Mouse (Mus musculus): ENCODE measurements around the gene Bcl2l11. TPM values are rescaled to one million over a fixed set of nuclear protein-coding genes. Genes with fewer than 3 reads are reported as not detected.
A peak's percentile ranks its signal among the peaks of the same experiment; 100 is the strongest.

Bcl2l11 gene
- polyA plus RNA-seq, 2 experiments from 2014 or later = 15.4 to 23.8 TPM

DNA sequence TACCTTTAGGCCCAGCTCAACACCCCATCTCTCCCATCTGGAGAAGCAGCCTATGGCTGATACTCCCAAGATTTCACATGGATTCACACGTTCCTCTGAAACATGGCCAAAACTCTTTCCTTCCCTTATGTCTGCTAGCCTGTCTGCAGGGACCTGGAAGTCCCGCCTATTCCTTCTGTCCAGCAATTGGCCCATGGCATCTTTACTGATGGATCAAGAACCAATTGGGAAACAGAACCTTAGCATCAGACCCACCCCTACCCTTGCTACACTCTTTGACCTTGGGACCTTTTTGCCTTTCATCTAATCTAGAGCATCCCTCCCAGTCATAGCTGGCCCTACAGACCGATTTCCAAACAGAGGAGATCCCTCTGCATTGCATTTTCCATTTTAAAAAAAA lies 11.2 kb upstream of the Bcl2l11 start:
- ATAC-seq = no peak

DNA sequence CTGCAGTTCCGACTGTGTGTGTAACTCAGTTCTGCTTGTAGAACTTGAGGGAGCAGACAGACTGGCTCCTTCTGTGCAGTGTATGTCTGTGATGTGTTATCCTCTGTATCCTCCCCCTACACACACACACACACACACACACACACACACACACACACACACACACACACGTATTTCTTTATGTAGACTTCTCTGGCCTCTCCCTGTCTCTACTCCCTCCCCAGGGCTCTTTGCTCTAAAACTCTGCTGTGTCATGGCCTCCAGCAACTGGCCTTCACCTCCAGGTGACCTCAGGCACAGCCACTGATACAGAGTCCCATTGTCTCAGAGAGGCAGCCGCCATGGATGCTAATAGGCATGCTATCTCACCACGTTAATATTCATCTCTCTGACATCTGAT lies 10.3 kb upstream of the Bcl2l11 start:
- no peak for ATAC-seq

GRCm38 (mm10) chr2:128117605-128118004 lies 8.2 kb upstream of the Bcl2l11 start:
- ATAC-seq = peak; percentile 65

- no peak for ATAC-seq
Observed at GRCm38 (mm10) chr2:128118971-128119370, 6.9 kb upstream of the Bcl2l11 start.

DNA sequence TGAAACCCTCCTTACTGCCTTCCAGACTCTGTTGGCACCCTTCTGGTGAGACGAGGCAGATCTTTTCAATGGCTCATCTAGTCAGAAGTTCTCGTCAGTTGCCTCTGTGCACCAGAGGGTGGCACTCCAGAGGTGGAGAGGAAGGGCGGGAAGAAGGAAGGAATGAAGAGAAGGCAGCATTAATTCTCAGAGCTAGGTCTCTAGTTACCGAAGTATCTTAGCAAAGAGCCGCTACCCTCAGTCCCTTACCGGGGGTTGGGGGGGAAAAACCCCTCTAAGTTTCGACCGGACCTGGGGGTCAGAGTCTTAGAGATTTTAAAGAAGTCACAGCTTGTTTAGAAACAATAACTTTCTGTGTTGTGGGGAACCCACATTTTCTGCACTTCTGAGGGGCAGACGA lies 3.3 kb upstream of the Bcl2l11 start:
- peak; percentile 20 for ATAC-seq

DNA sequence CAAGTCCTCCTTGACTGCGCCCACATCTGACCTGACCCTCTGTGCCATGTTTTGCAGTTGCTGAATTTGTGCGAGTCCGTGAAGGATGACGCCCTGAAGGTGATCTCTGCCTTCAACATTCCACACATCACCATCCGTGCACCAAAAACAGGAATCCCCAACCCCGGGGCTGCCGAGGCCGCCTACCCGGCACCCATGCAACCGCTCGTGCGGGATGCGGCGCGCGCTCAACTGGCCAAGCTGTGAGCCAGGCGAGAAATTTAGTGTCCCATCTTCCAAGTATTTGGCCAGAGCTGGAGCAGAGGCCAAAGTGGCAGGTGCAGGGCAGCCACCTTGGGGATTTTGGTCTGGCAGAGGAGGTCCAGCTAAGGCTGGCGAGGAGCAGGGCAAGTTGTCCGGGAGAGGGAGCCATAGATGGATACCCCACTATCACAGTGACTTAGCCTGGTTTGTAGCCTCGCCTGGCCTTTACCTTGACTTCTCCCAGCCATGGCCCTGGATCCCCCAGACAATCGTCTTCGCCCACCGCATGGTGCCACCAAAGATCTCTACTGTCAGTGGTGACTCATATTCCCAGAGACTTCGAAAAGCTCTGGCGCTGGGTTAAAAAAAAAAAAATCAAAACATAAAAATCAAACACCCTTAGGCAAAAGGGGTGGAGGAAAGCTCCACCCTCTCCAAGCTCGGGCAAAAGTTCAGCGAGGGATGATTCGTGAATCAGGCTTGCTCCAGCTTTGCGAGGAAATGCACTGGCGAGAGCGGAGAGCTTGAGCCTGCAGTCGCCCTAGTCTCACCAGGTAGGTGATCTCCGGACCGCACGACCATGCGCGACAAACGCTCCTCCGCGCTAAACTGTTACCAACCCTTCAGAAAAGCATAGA lies 2.7 kb upstream of the Bcl2l11 start:
- ATAC-seq = no peak

- ATAC-seq = no peak
Observed at GRCm38 (mm10) chr2:128123921-128124683, 1.7 kb upstream of the Bcl2l11 start.

GRCm38 (mm10) chr2:128124693-128125092 lies 1.1 kb upstream of the Bcl2l11 start:
- ATAC-seq = no peak

- ATAC-seq = no peak
Observed at GRCm38 (mm10) chr2:128126591-128127051, 783 bp downstream of the Bcl2l11 start.

- ATAC-seq = peak; percentile 71
Observed at GRCm38 (mm10) chr2:128127121-128127671, 1.4 kb downstream of the Bcl2l11 start.

DNA sequence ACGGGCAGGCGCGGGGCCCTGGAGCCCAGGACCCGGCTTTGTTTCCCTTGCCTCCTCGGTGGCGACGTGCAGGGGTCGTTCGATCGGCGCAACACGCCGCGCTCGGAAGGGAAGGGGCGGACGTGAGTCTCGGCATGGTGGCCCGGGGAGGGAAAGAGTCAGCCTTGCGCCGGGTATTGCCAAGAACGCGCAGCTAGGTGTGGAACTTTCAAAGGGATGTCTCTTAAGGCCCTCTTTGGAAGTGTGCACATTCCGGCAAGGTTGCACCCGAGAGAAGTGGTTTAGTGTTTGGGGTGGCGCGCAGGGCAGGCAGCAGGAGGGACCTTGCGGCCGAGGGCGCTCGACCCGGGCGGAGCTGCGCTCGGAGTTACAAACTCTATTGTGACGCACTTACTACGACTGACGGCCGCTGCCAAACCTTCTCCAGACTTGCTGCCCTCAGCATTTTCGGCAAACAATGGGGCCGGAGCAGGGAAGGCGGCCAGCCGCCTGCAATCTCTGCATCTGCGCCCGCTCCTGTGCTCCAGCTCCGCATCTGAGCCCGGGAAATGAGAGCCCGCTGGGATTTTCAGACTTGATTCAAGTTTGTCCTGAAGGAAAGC lies 2.0 kb downstream of the Bcl2l11 start:
- no peak for ATAC-seq

- ATAC-seq = no peak
Observed at GRCm38 (mm10) chr2:128128532-128128931, 2.7 kb downstream of the Bcl2l11 start.

DNA sequence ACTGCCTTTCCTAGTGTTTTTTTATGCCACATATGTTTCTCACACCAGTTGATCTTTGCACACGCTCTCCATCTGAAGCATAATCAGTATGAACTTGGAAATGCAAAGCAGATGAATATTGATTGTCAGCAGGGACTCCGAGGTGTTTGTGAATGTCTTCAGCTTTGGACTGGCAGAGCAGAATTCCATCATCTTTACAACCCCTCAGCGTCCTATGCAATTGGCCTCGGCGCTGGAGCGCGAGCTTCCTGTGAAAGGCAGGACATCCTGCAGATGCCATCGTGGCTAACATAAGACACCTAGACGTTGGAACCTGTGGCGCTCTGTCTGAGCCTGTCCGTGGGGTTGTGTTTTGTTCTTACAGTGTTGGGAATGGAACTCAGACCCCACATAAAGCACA lies 5.7 kb downstream of the Bcl2l11 start:
- ATAC-seq = no peak

DNA sequence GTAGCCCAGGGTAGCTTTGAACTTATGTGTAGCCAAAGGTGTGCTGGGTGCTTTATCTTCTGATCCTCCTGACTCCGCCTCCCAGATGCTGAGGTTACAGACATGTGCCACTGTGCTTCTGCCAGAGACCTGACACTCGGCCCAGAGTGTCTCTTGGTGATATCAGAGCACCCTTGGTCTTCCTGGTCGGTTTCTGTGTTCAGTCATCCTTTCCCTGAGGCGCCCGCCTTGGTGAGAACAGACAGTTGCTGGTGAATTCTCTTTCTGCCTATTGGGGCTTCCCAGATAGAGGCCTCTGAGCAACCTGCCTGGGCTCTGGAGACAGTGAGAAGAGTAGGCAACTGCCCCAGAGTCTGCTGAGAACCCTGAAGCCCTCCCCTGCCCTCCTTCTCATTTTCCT lies 6.8 kb downstream of the Bcl2l11 start:
- no peak for ATAC-seq

DNA sequence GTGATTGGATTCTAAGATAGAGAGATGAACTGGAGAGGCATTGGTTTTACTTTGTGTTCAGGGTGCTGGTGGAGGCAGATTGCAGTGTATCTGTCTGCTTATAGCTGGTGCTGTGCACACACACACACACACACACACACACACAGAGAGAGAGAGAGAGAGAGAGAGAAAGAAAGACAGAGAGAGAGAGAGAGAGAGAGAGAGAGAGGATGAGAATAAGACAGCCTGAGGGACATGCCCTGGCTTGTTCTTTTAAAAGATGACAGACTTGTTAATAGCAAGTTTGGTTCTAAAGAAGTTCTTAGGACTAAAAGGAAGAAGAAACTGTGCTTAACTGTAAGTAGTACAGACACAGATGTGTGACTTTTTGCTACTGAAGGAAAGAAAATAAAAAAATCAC lies 8.0 kb downstream of the Bcl2l11 start:
- ATAC-seq = no peak

DNA sequence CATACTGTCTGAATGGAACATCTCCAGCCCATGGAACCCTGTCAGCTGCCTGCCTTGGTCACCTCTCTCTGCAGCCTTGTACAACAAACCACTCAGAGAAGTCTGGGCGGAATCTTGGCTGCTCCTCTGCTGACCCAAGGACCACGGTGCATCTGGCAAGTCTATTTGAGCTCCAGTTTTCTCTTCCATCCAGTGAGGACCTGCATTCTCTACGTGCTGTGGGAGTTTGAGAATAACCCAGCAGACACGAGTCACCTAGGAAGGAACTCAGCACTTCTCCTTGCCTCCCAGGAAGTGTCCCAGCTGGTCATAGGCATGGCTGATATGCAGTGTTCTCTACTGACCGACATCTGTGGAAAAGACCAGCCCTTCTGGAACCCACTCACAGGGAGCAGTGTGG lies 8.6 kb downstream of the Bcl2l11 start:
- no peak for ATAC-seq

DNA sequence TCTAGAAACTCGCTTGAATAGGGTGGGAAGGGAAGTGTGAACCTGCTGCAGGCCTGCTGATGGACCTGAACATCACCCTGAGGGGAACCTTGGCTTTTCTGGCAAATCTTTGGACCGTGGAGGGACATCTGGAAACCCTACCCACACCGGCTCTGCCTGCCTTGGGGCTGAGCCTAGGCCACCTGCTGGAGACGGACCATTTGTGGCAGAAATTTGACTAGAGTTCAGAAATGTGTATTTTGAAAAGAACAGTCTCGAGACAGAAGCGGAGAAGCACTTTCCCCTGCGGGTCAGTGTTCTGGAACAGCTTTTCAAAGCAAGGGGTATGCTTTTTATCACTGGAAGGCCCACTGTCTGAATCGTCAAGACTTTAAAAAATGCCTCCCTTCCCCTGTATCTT lies 9.1 kb downstream of the Bcl2l11 start:
- no peak for ATAC-seq

DNA sequence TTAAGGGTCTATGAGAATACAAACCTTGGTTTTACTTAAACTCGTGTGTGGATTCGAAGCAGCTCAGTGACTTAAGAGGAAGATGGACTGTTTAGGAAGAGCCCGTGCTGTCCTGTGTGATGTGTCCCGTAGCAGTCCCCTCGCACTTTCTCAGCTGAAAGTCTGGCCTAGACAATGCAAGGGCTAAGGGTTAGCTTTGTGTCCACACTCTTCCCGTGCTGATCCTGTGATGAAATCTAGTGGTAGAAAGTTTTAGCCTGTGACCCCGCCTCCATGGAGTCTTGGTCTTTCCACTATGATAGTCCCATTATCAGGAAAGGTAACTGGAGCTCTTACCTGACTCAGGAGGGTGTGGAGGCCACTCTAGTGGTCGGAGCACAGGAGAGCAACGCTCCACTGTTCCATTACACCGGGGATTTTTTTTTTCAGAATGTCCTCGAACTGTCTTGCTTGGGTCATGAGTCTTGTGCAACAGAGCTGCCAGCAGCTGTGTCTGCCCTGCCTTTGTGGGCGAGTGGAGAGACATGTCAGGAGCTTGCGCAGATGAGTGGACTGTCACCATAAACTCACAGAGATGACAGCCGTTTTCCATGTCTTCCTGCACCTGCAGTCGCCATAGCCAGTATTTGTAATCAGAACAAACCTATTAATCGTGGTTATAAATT lies 11.1 kb downstream of the Bcl2l11 start:
- no peak for ATAC-seq

DNA sequence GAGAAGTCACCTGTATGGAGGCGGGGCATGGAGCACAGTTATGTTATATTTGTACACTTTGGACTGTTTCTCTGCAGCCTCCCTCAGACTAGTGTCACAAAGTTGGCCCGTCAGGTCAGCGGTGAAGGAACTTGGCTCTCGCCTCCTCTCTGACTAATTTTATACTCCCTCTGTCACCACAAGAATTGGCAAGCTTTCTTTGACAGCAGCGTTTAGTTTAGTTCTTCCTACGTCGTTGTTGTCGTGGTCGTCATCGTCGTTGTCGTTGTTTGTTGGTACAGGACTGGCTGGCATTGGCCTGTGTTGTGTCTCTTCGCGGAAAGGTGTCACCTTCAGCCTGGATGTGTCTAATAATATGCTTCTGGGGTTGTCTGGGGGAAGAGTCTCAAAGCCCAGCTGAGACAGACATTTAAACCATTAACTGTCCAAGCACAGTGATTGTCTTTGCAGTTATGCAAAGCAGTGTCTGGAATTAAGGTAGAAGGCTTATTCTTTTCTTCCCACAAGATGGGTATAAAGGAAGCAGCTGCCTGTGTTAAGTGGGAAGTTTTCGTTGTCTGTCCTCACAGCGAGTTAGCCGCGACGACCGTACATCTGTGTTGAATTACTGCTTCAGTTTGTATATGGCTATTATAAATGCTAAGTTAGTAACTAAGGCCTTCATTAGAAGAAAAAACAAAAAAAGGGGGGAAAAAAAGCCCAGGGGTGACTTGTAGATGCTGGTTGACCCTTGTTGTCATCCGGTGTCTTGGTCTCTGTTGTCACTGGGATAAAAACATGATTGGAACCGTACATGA lies 11.8 kb downstream of the Bcl2l11 start:
- no peak for ATAC-seq

DNA sequence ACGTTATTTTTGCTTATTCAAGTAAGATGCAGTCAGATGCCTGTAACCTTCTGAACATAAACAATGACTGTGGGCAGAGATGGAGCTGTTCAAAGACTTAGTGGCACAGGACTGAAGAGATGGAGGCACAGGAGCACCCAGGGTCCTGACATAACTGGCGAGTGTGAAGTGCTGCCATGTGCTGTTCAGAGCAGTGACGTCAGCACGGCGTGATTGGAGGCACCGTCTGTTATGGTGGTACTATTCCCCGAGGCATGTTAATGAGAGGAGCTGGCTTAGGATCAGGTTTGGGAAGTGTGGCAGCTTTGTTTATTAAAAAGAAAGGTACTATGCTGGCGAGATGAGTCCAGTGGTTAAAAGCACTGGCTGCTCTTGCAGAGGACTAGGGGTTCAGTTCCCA lies 13.1 kb downstream of the Bcl2l11 start:
- no peak for ATAC-seq

- no peak for ATAC-seq
Observed at GRCm38 (mm10) chr2:128139781-128140180, 13.9 kb downstream of the Bcl2l11 start.

GRCm38 (mm10) chr2:128140183-128140582 lies 14.3 kb downstream of the Bcl2l11 start:
- ATAC-seq = no peak

All from activated CD4-positive, CD25-positive, alpha-beta regulatory T cell, adult 4 months (primary cell).